Mouse (Mus musculus): ENCODE data around the gene Tmc6. TPM values are rescaled to one million over a fixed set of nuclear protein-coding genes. Genes with fewer than 3 reads are reported as not detected.

Gene Tmc6
- polyA plus RNA-seq, 1 experiment from 2014 or later: 27.2 TPM

- H3K4me3 ChIP-seq (ENCODE audit: low read length): no peak overlapping the region
- WGBS: 87% methylated on average over 6 of the region's 6 CpGs
- no peaks in the 10 kb centered on the region for H3K9me3 ChIP-seq (ENCODE audit: control insufficient read depth, low read length)
- no peaks in the 10 kb centered on the region for H3K27me3 ChIP-seq (ENCODE audit: control insufficient read depth, insufficient read depth, low read length)
- H3K27ac ChIP-seq (ENCODE audit: low read depth, low read length): no peak overlapping the region
- H3K4me1 ChIP-seq (ENCODE audit: control insufficient read depth, insufficient read depth, low read length): peaks cover 5% of the 10 kb centered on the region; the same call in 1 of the 2 replicates
- H3K36me3 ChIP-seq (ENCODE audit: control insufficient read depth, insufficient read depth, low read length): peaks cover 35% of the 10 kb centered on the region
- H3K4me2 ChIP-seq (replicated peaks; ENCODE audit: low read depth, low read length): no peak overlapping the region
- ATAC-seq (ENCODE audit: low FRiP score, low TSS enrichment): no peak
- H3K9ac ChIP-seq (ENCODE audit: low read depth, low read length): no peak overlapping the region
Measured at GRCm38 (mm10) chr11:117724604-117725301, 57.2 kb downstream of the Tmc6 start.

GRCm38 (mm10) chr11:117718838-117719237 lies 63.2 kb downstream of the Tmc6 start:
- Histone ChIP-seq H3K27ac (ENCODE audit: low read depth, low read length) (no peak overlapping the region), H3K9me3 (ENCODE audit: control insufficient read depth, low read length) (no peaks in the 10 kb centered on the region), H3K27me3 (ENCODE audit: control insufficient read depth, insufficient read depth, low read length) (no peaks in the 10 kb centered on the region), H3K4me1 (ENCODE audit: control insufficient read depth, insufficient read depth, low read length) (no peaks in the 10 kb centered on the region), H3K4me3 (ENCODE audit: low read length) (no peak overlapping the region), H3K4me2 (replicated peaks; ENCODE audit: low read depth, low read length) (no peak overlapping the region), H3K36me3 (ENCODE audit: control insufficient read depth, insufficient read depth, low read length) (peaks cover 73% of the 10 kb centered on the region), H3K9ac (ENCODE audit: low read depth, low read length) (no peak overlapping the region)
- no peak for ATAC-seq (ENCODE audit: low FRiP score, low TSS enrichment)
- 93% methylated on average over 3 of the region's 3 CpGs for WGBS

Other genes starting within 250 kb of the Tmc6 start
- 11.5 and 13.2 TPM in 2 replicates for gene Tnrc6c, start 127.9 kb downstream of the Tmc6 start, polyA plus RNA-seq (2014; fragmentation: Nextera tagmentation; extraction: Ambion mirVana)
- 1.3 and 3.4 TPM in 2 replicates for gene Tmc8, start 122 bp downstream of the Tmc6 start, polyA plus RNA-seq (2014; fragmentation: Nextera tagmentation; extraction: Ambion mirVana)
- gene 6030468B19Rik, start 15.5 kb upstream of the Tmc6 start, polyA plus RNA-seq (2014; fragmentation: Nextera tagmentation; extraction: Ambion mirVana): not detected in 2 replicates
- gene Gm20708, start 27.5 kb upstream of the Tmc6 start, polyA plus RNA-seq (2014; fragmentation: Nextera tagmentation; extraction: Ambion mirVana): 0.58 and 0.59 TPM in 2 replicates
- 75.1 and 85.7 TPM in 2 replicates for gene Syngr2, start 27.5 kb upstream of the Tmc6 start, polyA plus RNA-seq (2014; fragmentation: Nextera tagmentation; extraction: Ambion mirVana)
- 3.6 and 4.1 TPM in 2 replicates for gene Afmid, start 43.7 kb upstream of the Tmc6 start, polyA plus RNA-seq (2014; fragmentation: Nextera tagmentation; extraction: Ambion mirVana)
- 129 and 174 TPM in 2 replicates for gene Tk1, start 43.9 kb upstream of the Tmc6 start, polyA plus RNA-seq (2014; fragmentation: Nextera tagmentation; extraction: Ambion mirVana)
- gene Birc5, start 67.1 kb upstream of the Tmc6 start, polyA plus RNA-seq (2014; fragmentation: Nextera tagmentation; extraction: Ambion mirVana): 350 and 420 TPM in 2 replicates
- gene Tmem235, start 78.6 kb upstream of the Tmc6 start, polyA plus RNA-seq (2014; fragmentation: Nextera tagmentation; extraction: Ambion mirVana): not detected in 2 replicates
- gene Tha1, start 91.3 kb upstream of the Tmc6 start, polyA plus RNA-seq (2014; fragmentation: Nextera tagmentation; extraction: Ambion mirVana): 4.3 and 5.1 TPM in 2 replicates
- 6.7 and 9.6 TPM in 2 replicates for gene Socs3, start 187.8 kb upstream of the Tmc6 start, polyA plus RNA-seq (2014; fragmentation: Nextera tagmentation; extraction: Ambion mirVana)
- 30.0 and 37.5 TPM in 2 replicates for gene Pgs1, start 204.1 kb upstream of the Tmc6 start, polyA plus RNA-seq (2014; fragmentation: Nextera tagmentation; extraction: Ambion mirVana)